In the genomic region with DNA sequence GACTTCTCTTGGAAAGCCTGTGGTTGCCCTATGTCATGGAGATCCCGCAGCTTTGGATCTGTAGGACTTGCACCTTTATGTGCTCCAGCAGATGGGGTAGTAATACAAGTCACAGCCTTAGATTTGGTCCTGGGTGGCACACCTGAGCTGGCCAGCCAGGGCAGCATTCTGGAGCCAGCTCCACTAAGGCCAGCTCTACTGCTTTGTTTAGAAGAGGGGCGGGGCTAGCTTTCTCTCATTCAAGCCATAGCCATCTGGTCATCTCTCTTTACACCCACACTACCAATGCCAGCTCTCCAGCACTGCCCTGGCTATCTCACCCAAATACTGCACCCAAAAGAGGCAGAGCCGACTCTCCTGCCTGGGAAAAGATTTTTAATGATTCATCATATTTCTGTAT, we compare ENCODE assay signal across 30 mouse cellular contexts.
DNase-seq lines count a peak whose midpoint lies in the region; ATAC-seq lines count a peak whose summit lies in the region.
"Had no signal": no experiment of that assay in that cellular context is flagged by ENCODE, and none has a peak within 500 bp of the region (broad histone marks: within the 10 kb centered on the region; RNA-seq: fewer than 3 reads in every experiment).

No protein-coding gene starts in this region.

- intact Hi-C loops in left cerebral cortex, postnatal 10 days (cut with DNase I), result no loop called here

- no peak overlapping the region for H3K4me3 ChIP-seq in midbrain, embryonic 13.5 days (replicated peaks)
- H3K4me3 ChIP-seq: forebrain, embryonic 10.5 days; heart, adult 2 months; hindbrain, embryonic 13.5 days; layer of hippocampus, adult 2 months; limb, embryonic 13.5 days; liver, embryonic 12.5 days; midbrain, embryonic 12.5 days; stomach, embryonic 15.5 days had no signal

- H3K27me3 ChIP-seq in midbrain, embryonic 13.5 days, result no peaks in the 10 kb centered on the region
- H3K27me3 ChIP-seq: CH12.LX; hindbrain, embryonic 13.5 days; liver, embryonic 12.5 days; midbrain, embryonic 12.5 days; stomach, embryonic 15.5 days had no signal

- peak; percentile 1 for DNase-seq in ovary, postnatal 14 days (ENCODE audit: low spot score)
- DNase-seq in ovary, postnatal 10 days (ENCODE audit: low spot score), result no peak
- peak; percentile 68 for DNase-seq in cerebellum, adult 11 months
- peak; percentile 87 for DNase-seq in cerebellum, adult 9-11 months
- no peak for DNase-seq in T-cell, adult 2 months (ENCODE audit: low spot score)
- no peak for DNase-seq in left cerebral cortex, postnatal 10 days (ENCODE audit: extremely low spot score in 1 of 2, low spot score in 2 of 2)
- DNase-seq: adrenal gland, postnatal 36 days; B cell, adult 2 months; gastrocnemius, postnatal 25 days; heart, adult 2 months; heart, postnatal 36 days; kidney, adult 8-10 months; kidney, postnatal 25 days; layer of hippocampus, postnatal 36 days; lung, postnatal 10 days; right cerebral cortex, adult 18-20 months; thymus, adult 18-20 months; thymus, postnatal 36 days had no signal

- H3K4me1 ChIP-seq in midbrain, embryonic 13.5 days (replicated peaks), result no peaks in the 10 kb centered on the region
- H3K4me1 ChIP-seq: forebrain, embryonic 10.5 days; hindbrain, embryonic 13.5 days; limb, embryonic 13.5 days; liver, embryonic 12.5 days; midbrain, embryonic 12.5 days; stomach, embryonic 15.5 days had no signal

- H3K36me3 ChIP-seq in midbrain, embryonic 13.5 days, result no peaks in the 10 kb centered on the region
- H3K36me3 ChIP-seq: forebrain, embryonic 10.5 days; G1E; hindbrain, embryonic 13.5 days; limb, embryonic 13.5 days; liver, embryonic 12.5 days; midbrain, embryonic 12.5 days; stomach, embryonic 15.5 days had no signal

- H3K9me3 ChIP-seq in midbrain, embryonic 13.5 days, result no peaks in the 10 kb centered on the region
- H3K9me3 ChIP-seq: forebrain, embryonic 10.5 days; G1E; hindbrain, embryonic 13.5 days; limb, embryonic 13.5 days; liver, embryonic 12.5 days; midbrain, embryonic 12.5 days; stomach, embryonic 15.5 days had no signal

- no peak overlapping the region for H3K27ac ChIP-seq in midbrain, embryonic 13.5 days
- H3K27ac ChIP-seq: forebrain, embryonic 10.5 days; heart, adult 2 months; hindbrain, embryonic 13.5 days; layer of hippocampus, adult 2 months; limb, embryonic 13.5 days; liver, embryonic 12.5 days; midbrain, embryonic 12.5 days; stomach, embryonic 15.5 days had no signal

- H3K4me2 ChIP-seq in midbrain, embryonic 13.5 days (replicated peaks), result no peak overlapping the region
- H3K4me2 ChIP-seq: hindbrain, embryonic 13.5 days; limb, embryonic 13.5 days; liver, embryonic 12.5 days; midbrain, embryonic 12.5 days; stomach, embryonic 15.5 days had no signal

- no peak overlapping the region for H3K9ac ChIP-seq in midbrain, embryonic 13.5 days (replicated peaks)
- H3K9ac ChIP-seq: hindbrain, embryonic 13.5 days; limb, embryonic 13.5 days; liver, embryonic 12.5 days; midbrain, embryonic 12.5 days; stomach, embryonic 15.5 days had no signal

- WGBS in midbrain, embryonic 13.5 days, result 88% methylated on average over 3 of the region's 3 CpGs

- ATAC-seq in midbrain, embryonic 13.5 days, result no peak
- ATAC-seq: forebrain, embryonic 16.5 days; inflammation-experienced regulatory T-cells, adult 6 months; liver, embryonic 12.5 days had no signal

Comparison
In these comparisons a context has a peak if more than half of its experiments do, and no peak if none do; other contexts are left out.
1. DNase-seq: peak in ovary, postnatal 14 days (single experiment), cerebellum, adult 11 months (single experiment) and cerebellum, adult 9-11 months (single experiment); none in ovary, postnatal 10 days (single experiment), T-cell, adult 2 months (single experiment) and left cerebral cortex, postnatal 10 days (0 of 2).